Mouse (Mus musculus) natural killer cell, adult 2 months (primary cell): ENCODE results near the gene Larp4b.
"Not testable (repeated sequence)": the region's sequence is repeated elsewhere in the genome, so short reads cannot be mapped to it uniquely, and the experiment has no call there.

Experiments
- DNase-seq, 2 experiments: peaks; one replicate each; pipeline ENCODE4 v3.0.0; 2022; ENCODE audit warnings: low spot score in 2 of 2

The Larp4b gene

DNA sequence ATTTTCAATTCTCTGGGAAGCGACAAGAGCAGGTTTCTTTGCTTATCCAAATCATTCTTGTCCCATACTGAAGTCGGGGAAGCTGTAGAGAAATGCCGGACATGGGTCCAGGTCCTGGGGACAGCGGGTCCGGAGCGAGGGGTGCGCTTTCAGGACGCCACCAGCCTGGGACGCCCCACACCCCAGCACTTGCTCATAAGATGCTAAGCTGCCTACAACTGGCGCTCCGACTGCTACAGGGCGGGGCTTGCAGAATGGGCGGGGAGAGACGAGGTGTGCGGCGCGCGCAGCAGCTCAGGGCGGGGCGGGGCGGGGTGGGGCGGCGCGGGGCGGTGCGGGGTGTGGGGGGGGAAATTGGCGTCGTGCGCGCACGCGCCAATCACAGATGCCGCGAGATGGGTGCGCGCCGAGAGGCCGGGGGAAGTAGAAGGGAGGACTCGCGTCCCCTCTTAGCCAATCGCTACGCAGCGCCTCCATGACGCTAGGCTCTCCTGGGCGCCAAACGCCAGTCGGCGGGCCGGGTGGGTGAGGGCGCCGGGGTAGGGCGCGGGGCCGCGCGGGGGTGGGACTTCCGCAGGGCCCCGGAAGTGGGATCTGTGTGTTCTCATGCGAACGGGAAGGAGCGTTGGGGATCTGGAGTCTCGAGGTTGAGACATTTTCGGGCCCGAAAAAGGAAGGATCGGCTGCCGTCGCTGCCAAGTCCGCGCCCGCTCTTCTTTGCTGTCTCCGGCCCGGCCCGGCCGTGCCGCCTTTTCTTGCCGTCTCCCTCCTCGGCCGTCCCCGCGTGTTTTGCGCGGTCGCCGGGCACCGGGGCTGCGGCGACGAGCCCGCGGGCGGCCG is at the start of gene Larp4b:
Gene Larp4b, plus strand, starts transcription at position 566 of the 840 bp plus-strand sequence.
- DNase-seq, result peak; percentile 92 to 95

DNA sequence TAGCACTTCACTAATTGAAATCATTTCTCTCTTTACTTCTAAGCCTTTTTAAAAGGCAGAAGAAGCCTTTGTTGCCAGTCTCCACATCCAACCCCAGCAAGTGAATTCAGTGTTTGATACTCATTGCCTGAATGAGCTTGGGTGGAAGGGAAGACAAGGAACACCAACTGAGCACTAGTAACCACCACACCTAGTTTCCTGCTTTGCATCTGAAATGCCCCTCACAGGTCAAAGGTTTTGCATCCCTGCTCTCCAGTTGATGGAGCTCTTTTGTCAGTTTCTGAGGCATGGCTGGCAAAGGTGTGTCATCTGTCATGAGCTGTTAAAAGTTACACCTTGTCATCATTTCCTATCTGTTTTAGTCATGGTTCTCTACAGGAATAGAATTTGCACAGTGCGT is 49.0 kb upstream of the Larp4b start:
- DNase-seq, result no peak

- not testable (repeated sequence) for DNase-seq
Observed at GRCm38 (mm10) chr13:9052049-9052691, 41.5 kb upstream of the Larp4b start.

- no peak for DNase-seq
Observed at GRCm38 (mm10) chr13:9057277-9057676, 36.4 kb upstream of the Larp4b start.

GRCm38 (mm10) chr13:9058706-9059105 is 35.0 kb upstream of the Larp4b start:
- DNase-seq, result no peak

DNA sequence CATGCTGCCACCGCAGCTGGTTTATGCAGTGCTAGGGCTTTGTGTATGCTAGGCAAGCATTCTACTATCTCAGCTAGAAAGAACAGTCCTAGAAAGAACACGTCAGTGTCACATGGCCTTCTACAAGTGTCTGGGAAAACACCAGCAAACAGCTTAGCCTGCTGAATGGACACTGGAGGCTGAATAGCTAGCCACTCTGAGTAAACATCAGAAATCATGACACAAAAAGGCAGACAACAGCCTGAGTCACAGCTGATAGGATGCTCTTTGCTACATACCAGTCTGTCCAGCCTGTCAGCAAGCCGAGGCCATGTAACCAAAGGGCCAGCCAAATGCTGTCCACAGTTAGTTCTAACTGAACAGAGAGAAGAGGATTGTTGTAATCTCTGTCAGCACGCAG is 32.3 kb upstream of the Larp4b start:
- no peak for DNase-seq

DNA sequence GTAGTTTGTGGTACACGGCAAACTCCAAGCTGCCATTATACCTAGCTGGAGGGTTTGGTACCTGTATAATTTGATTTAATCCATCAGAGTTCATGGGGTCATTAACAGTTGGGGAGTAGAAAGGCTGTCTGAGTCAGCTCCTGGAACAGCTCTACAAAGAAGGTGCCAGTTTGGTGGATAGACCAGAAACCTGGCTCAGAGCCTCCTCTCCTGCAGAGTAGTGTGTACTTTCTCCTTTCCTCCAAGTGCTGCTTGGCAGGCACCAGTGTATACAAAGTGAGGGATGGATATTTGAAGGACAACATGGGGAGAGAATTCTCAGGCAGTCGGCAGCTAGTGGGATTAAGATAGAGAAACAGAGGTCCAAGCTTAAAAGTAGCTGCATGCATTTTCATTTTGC is 29.5 kb upstream of the Larp4b start:
- no peak for DNase-seq

GRCm38 (mm10) chr13:9066107-9066506 is 27.6 kb upstream of the Larp4b start:
- DNase-seq, result no peak

GRCm38 (mm10) chr13:9071008-9071407 is 22.7 kb upstream of the Larp4b start:
- no peak for DNase-seq

DNA sequence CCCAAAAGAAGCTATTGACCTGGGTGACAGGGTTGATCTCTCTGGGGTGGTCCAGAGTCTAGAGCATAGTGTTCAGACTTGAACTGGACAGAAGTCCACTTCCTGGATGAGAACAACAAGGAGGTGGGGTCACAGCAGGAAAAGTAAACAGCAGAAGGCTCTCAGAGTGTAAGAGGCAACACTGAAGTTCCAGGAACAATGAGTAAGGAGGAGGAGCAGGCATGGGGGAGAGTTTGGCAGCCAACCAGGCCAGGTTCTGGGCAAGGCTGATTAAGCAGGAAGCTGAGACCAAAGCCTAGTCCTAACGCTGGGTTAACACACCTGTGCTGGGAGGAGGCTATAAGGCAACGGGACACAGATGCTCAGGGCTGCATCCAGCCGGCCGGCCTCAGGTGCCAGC is 19.9 kb upstream of the Larp4b start:
- no peak for DNase-seq

DNA sequence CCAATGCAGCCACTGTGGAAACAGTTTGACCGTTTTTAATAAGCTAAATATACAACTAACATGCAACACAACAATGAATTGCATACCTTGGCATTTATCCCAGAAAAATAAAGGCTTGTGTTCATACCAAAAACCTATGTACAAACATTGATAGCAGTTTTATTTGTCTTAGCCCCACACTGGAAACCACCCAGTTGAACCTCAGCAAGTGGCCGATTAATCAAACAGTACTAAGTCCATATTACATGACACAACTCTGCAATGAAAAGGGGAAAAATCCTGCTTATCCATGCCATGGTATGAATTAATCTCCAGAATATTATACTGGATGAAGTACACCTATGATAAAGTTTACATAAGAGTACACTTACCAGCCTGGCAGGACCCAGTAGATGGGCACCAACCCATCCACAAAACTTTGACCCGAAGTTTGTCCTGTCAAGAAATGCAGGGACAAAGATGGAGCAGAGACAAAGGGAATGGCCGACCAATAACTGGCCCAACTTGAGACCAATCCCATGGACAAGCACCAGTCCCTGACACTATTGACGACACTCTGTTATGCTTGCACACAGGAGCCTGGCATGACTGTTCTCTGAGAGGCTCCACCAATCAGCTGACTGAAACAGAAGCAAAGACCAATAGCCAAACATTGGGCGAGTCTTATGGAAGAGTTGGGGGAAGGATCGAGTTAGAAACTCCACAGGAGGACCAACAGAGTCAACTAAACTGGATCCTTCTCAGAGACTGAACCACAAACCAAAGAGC is 17.7 kb upstream of the Larp4b start:
- no peak for DNase-seq

DNA sequence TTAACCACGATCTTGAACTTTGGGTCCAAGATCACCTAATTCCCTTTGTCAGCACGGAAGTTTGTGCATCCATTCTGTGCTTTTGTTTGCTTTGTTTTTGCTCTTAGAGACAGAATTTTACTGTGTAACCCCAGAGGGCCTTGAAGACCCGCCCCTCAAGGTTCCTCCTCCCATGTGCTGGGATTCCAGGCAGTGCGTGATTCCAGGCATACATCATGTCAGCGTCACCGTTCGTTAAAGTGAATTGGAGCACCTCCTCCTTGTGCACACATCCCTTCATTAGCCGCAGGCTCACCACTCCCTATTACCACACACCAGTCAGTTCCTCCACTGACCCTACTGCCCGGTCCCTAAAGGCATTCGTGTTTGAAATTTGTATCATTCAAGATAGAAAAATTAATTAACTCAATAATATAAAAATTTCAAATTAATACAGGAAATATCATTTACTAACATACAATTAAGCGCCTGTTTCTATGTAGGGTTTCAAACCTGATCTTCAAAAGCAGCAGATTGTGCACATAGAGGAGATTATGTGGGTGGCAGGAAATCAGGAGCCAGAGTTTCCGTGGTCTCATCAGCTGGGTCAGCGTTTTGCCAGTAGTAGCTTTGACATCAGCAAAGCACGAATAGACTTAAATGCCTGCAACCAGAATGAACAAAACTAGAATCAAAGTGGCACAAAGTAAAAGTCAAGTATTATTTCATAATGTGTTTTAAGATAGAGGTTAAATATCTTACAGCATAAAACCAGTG is 11.4 kb upstream of the Larp4b start:
- DNase-seq, result no peak

DNA sequence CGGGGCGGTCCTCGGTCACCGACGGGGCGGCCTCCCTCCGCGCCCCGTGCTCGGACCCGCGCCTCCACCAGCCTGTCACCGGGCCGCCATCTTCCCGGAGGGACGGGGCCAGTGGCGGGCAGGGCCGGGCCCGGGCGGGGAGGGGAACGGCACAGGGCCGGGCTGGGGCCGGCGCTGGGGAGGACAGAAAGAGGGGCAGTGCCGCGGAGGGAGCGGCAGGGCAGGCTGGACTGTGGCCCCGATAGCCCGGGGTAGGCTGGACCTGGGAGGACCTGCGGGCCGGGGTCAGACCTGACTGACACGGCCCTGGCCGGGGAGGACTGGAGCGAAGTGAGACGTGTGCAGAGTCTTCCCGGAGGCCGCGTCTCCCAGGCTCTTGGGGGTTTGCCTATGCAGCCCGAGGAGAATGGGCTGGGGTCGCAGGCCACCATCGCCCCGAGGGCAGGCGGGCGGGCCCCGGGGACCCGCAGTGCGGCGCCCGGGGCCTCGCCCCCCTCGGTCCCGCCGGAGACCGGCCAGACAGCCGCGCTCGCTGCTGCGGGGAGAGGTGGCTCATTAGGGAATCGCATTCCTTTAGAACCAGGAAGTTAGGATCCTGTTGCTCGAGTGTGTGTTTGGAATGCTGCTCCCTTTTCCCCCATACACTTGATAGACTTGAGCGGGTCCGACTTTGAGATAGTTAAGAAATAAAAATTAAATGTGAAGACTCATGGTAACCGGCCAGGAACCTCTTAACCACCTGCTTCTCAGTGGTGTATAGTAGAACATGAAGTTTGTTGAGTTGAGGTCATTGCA is 702 bp downstream of the Larp4b start:
- DNase-seq, result peak; percentile 5 to 15

GRCm38 (mm10) chr13:9099289-9099688 is 5.6 kb downstream of the Larp4b start:
- DNase-seq, result no peak

GRCm38 (mm10) chr13:9100517-9100916 is 6.8 kb downstream of the Larp4b start:
- no peak for DNase-seq

DNA sequence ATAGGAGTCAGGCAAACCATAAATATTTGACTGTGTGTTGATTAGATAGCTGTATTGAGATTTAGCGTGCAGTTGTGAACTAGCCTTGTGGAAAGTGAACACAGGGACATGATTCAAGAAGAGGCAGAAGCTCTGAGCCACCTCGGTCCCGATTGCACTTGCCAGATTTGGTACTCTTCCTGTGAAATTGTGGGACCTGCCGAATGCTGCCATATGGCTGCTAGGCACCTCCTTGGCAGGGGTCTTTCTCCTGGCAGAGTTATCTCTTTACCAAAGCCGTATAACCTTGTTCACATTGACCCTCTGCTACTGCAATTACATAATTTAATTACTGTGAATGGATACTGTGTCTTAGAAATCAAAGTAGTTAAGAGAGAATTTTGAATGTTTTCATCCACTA is 12.6 kb downstream of the Larp4b start:
- DNase-seq, result no peak

DNA sequence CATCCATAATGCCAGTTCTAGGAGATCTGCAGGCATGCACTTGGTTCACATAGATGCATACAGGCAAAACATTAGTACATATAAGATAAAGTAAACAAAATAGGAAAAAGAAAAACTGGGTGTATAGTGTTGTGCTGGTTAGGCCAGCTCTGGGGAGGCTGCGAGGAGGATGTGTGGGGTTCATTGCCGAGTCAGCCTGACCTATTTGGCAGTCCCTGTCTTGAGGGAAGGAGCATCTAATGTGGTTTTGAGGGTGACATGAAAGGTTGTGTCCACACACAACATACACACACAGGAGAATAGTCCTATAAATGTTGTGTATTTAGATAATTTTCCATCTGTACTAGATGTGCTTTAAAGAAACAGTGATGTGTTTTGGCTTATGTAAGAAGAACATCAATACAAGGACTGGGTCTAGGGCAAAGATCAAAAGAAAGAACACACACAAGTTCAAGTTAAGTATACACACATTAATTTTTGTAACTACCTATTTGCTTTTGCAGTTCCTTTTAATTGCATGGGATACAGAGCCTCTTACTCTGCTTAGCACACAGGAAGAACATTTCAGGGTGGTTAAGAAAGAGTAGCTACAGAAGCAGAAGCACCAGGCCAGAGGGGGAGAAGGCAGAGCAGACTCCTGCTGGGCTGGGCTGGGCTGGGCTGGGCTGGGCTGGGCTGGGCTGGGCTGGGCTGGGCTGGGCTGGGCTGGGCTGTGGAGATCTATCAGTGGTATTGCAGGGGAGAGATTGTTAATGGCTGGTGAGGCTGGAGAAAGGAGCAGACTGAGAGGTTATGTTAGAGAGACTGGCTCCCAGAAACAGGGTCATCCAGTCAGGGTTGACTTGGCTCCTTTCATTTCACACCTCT is 13.5 kb downstream of the Larp4b start:
- no peak for DNase-seq

GRCm38 (mm10) chr13:9113735-9114134 is 20.1 kb downstream of the Larp4b start:
- DNase-seq, result no peak

- DNase-seq, result no peak
Observed at GRCm38 (mm10) chr13:9120835-9121542, 27.3 kb downstream of the Larp4b start.
